Mouse (Mus musculus): ENCODE measurements around the gene Fcgr1.
A peak's percentile ranks its signal among the peaks of the same experiment; 100 is the strongest.
"Not testable (repeated sequence)": the region's sequence is repeated elsewhere in the genome, so short reads cannot be mapped to it uniquely, and the experiment has no call there.

The Fcgr1 gene

DNA sequence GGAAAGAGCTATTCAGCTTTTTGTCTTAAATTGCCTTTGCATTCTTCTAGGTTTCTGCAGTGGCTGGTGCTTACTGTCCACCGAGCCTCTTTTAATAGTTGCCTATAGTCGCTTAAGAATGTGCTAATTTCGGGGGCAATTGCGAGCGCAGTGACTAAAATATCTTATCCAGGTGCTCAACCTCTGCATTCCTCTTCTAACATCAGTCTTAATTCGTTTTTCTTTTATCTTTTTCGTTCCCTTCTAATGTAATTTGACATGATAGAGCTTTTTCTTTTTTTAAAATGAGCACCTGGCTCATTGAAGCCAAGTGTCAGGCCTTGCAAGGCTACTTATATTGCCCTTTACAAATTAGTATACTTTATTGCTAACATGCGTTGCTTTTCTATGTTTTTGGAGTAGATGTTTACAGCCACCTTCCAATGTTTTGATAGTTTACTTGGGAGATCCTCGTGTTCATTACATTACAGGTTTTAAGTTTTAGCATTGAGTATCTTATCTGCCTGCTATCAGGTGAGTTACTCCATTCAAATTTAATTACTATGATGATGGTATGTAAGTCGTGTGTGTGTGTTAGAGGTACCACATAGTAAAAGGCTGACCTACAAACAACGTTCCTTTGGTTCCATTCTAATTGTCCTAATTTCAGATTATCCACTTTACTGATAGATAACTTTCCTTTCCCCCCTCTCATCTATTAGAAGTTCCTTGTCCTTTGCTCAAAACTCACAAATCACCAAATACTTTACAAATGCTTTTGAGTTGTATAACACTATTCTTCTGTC is 46.2 kb downstream of the Fcgr1 start:
- no peak for DNase-seq (ENCODE audit: low spot score)

DNA sequence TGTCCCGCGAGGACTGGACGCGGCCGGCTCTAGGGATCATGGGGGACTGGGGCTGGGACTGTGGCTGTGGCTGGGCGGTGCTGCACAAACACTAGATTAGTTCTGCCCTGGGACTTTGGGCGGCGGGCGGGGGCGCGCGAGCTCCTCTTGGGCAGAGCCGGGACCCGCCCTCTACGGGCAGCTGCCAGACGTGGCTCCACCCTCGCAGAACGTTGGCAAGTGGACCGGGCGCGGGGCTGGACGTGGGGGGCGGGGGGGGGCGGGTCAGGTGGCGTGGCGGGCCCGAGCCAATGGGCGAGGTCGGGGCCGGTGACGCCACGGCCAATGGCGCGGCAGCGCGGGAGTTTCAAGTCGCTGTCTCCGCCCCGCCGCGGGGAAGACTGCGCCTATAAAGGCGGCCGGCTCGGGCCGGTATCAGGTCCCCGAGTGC is 47.3 kb downstream of the Fcgr1 start, which contains the start of gene Hist2h3c1:
TSS of gene Hist2h3c1 (plus strand) at position 259 of the 430 bp plus-strand sequence.
- not testable (repeated sequence) for DNase-seq (ENCODE audit: low spot score)

DNA sequence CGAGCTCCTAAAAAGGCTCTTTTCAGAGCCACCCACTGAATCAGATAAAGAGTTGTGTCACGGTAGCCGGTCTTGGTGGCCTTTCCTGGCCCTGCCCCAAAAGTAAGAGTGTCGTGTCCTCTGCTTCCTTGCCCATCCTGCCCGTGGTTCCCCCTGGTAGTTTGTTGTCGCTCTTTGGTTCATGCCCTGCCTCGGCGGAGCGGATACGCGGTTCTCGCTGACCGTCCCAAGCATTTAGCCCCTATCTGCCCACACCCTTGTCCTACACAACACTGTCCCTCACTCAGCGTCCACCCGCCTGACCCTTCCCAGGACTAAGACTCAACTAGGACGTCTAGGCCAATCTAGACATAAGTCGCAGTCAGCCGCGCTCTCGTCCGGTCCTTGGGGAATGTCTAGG is 47.8 kb downstream of the Fcgr1 start:
- not testable (repeated sequence) for DNase-seq (ENCODE audit: low spot score)

DNA sequence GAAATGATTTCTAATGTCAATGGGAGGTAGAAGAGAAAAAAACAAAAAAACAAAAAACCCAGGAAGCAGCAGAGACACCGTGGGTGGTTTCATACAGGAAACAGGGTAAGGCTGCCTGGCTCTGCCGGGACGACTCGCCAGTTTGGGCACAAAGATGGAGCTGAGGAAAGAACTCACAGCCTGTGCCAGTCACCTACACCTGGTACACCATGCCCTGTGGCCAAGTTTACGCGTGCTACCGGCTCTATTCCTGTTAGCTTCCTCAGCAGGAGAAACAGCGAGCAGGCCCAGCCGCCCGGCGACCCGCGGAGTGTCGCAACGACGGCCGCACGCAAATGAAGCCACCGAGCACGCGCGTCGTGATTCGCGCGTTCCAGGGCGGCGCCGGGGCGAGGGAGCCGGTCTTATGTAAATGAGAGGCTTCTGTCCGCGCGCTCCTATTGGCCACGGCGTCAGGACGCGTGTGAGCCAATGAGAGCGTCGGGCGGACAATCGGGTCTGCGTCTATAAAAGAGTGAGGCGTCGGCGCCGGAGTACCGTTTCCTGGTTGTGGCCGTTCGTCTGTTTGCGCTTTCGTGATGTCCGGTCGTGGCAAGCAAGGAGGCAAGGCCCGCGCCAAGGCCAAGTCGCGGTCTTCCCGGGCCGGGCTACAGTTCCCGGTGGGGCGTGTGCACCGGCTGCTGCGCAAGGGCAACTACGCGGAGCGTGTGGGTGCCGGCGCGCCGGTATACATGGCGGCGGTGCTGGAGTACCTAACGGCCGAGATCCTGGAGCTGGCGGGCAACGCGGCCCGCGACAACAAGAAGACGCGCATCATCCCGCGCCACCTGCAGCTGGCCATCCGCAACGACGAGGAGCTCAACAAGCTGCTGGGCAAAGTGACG is 48.5 kb downstream of the Fcgr1 start, which contains the start of gene Hist2h2aa1:
TSS of gene Hist2h2aa1 (plus strand) at position 495 of the 884 bp plus-strand sequence.
- DNase-seq (ENCODE audit: low spot score), result peak; percentile 83

DNA sequence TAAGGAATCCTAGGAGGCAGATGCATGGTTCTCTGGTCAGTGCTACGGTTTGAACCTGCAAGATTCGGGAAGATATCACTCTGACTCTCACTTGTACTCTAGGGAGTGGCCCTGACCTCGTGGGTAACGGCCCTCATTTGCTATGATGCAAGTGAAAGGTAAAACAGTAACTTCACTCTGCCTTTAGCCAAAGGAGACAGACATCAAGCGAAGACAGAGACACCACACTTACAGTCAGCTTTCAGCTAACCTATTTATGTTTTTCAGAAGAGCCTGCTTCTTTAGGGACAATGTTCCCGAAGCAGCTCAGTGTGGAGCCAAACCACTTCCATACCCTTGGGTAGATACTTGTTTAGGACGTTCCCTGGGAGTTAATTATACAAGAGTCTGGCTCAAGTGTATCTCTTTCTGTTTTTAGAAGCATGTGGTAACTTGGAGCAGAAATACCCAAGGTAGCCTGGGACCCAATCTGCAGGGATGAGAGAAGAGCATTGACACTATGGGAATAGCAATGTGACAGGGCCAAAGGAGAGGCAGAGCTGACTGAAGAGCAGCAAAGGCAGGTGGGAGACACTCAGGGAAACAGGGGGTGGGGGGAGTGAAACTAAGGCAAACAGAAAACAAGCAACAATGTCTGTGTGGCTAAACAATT is 49.7 kb downstream of the Fcgr1 start:
- no peak for DNase-seq (ENCODE audit: low spot score)

DNA sequence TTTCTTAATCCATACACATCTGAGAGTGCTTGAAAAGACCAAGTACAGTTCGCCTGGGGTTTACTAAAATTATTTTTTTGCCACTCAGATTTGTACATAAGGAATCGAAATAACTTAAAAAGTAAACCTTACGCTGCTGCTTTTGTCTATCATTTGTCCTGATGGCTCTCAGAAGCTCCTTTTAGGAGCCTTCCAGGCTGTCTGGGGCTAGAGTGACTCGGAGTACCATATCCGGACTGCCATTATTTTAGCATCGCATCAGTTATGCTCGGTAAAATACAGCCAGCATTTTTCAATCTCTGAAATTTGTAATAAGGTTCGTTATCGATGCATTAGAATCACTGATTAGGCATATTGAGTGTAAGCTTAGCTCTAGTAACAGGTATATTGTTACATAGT is 53.0 kb downstream of the Fcgr1 start:
- DNase-seq (ENCODE audit: low spot score), result no peak

DNA sequence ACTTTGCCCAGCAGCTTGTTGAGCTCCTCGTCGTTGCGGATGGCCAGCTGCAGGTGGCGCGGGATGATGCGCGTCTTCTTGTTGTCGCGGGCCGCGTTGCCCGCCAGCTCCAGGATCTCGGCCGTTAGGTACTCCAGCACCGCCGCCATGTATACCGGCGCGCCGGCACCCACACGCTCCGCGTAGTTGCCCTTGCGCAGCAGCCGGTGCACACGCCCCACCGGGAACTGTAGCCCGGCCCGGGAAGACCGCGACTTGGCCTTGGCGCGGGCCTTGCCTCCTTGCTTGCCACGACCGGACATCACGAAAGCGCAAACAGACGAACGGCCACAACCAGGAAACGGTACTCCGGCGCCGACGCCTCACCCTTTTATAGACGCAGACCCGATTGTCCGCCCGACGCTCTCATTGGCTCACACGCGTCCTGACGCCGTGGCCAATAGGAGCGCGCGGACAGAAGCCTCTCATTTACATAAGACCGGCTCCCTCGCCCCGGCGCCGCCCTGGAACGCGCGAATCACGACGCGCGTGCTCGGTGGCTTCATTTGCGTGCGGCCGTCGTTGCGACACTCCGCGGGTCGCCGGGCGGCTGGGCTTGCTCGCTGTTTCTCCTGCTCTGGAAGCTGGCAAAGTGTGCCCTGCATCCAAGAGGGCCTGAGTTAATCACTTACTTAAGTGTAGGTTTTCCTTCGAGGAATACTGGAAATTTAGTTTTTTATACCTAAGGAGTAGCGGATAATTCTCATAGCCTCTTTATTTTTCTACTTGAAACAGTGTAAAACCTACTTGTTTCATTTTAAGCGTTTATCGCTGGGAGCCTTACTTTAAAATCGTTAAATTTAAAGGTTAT is 53.6 kb downstream of the Fcgr1 start, which contains the start of gene Hist2h2aa2:
TSS of gene Hist2h2aa2 (minus strand) at position 328 of the 850 bp plus-strand sequence.
- peak; percentile 94 for DNase-seq (ENCODE audit: low spot score)

DNA sequence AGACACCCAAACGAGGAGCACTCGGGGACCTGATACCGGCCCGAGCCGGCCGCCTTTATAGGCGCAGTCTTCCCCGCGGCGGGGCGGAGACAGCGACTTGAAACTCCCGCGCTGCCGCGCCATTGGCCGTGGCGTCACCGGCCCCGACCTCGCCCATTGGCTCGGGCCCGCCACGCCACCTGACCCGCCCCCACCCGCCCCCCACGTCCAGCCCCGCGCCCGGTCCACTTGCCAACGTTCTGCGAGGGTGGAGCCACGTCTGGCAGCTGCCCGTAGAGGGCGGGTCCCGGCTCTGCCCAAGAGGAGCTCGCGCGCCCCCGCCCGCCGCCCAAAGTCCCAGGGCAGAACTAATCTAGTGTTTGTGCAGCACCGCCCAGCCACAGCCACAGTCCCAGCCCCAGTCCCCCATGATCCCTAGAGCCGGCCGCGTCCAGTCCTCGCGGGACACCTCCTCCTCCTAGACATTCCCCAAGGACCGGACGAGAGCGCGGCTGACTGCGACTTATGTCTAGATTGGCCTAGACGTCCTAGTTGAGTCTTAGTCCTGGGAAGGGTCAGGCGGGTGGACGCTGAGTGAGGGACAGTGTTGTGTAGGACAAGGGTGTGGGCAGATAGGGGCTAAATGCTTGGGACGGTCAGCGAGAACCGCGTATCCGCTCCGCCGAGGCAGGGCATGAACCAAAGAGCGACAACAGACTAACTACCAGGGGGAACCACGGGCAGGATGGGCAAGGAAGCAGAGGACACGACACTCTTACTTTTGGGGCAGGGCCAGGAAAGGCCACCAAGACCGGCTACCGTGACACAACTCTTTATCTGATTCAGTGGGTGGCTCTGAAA is 54.6 kb downstream of the Fcgr1 start, which contains the start of gene Hist2h3c2:
TSS of gene Hist2h3c2 (minus strand) at position 174 of the 840 bp plus-strand sequence.
- DNase-seq (ENCODE audit: low spot score), result not testable (repeated sequence)

DNA sequence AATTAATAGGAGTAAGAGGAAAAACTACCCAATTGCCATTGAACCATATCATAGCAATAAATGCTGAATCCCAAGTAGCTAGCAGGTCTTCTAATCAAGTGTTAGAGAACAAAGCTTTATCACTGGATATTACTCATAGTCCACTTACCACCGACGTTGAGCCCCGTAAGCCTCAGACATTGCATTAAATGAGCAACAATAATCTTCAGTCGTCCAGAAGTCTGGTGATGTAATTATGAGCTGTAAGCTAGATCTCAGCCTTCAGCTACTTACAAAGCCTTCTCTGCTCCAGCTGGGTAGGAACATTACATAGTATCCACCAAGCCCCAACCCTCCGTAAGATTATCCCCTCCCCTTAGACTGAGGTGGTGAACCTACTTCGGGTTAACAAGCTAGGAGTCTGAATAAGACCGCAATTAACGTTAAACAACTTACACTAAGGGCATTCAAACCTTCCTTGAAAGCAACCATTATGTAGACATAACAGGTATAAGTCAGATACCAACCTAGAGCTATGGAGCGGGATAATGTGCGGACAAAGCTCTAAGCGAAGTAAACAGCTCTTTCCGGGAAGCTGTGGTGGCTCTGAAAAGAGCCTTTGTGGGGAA is 55.8 kb downstream of the Fcgr1 start:
- DNase-seq (ENCODE audit: low spot score), result no peak

DNA sequence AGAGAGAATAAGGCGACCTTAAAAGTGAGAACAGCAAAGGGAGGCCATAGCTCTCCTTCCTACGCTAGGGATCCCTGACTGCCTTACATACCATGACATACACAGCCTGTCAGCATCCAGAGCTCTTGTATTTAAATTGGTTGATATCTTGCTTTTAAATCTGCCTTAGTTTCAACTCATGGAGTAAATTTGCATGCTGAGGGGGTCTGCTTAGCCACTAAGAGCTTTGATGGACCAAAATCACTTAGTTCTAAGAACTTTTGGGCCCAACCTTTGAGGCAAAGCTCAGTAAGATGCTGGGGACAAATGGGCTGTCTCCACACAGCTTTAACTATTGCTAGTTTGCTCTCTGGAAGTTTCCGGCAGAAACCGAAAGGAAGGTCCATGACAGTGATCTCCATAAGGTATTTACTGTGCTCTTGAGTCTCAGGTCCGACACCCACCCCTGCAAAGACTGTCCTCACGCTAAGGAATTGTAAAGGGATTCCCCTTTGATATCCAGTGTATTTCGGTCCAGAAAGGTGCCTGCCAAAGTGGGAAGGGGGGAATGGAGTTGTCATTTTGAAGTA is 56.4 kb downstream of the Fcgr1 start:
- DNase-seq (ENCODE audit: low spot score), result no peak

DNA sequence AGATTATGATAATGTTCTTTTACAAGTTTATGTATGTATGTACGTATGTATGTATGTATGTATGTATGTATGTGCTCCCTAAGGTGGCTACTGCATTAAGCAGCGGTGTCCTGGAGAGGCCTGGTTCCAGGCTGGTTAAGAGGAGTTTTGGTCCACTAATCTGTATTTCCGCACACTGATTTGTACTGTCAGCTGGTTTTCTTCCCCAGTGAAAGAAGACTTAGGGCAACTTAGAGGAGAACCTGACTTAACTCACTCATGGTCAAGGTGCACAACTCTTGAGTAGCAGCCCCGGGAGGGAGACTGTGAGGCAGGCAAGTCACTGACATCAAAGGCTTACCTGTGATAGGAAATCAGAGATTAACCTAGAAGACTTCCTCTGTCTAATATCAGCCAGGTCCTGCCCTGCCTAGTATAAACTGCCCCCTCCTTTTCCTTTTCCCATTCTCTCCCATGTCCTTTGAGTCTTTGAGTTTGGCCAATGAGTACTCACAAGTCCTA is 56.9 kb downstream of the Fcgr1 start:
- DNase-seq (ENCODE audit: low spot score), result no peak

DNA sequence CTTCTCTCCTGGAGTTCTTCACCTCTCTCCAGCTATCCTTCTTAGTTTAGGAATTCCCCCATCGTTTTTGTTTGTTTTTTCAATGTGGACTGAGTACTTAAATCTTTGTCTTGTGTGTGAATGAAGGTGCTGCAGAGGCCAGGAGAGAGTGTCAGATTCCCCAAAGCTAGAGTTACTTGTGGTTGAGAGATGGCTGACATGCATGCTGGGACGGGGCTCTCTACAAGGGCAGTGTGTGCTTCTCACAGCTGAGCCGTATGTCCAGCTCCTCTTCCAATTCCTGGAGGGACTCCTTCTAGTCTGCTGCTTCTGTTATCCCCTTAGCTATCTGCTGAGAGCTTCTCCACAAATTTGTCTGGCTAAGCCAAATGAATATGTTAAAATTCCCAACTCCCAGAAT is 57.9 kb downstream of the Fcgr1 start:
- no peak for DNase-seq (ENCODE audit: low spot score)

DNA sequence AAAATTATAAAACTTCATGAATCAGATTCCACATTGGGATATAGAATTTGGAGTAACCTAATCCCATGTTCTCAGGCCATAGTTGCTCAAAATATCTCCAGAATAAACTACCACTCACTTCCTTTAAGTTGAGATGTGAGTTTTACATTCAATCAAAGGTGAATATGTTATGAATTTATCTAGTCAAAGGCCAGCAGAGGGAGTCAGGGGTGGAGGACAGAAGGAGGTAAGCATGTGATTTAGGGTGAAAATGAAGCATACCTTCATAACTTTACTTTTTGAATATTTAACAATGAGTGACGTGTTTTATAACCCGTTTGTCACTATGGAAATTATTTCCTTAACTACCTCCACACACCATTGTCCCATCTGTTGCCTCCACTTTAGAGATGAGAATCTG is 58.9 kb downstream of the Fcgr1 start:
- no peak for DNase-seq (ENCODE audit: low spot score)

All from urinary bladder, postnatal 14 days (tissue).